Mouse (Mus musculus): ENCODE measurements at regions not wholly inside any gene's neighbourhood (a gene's known extent, or its start where the extent isn't known, plus 50 kb on each side); places are given as distances from the start of the nearest gene placed in this dataset.
"Not testable (repeated sequence)": the region's sequence is repeated elsewhere in the genome, so short reads cannot be mapped to it uniquely, and the experiment has no call there.

GRCm38 (mm10) chr6:31134736-31135077 is 175.8 kb upstream of the Klf14 start:
- no peak for DNase-seq

DNA sequence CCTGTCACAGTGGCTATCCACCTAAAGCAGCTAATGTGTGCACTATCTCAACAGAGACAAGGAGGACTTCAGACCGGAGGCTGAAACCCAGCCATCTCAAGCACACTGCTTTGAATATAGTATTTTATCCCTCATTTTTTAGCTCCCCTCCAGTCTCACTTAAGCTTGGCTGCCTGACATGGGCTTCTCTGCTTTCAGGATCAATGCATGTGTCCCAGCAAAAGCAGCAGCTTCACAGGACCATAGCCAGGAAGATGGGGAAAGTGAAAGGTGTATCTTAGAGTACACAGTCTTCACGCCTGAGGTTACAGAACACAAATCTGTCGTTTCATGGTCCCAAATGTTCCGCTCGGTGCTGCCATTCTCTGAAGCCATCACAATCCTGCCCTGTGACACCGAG is 176.7 kb upstream of the Klf14 start:
- DNase-seq: no peak

GRCm38 (mm10) chr6:31136895-31137294 is 178.0 kb upstream of the Klf14 start:
- peak in 1 of 2 experiments; percentile 59 for DNase-seq

DNA sequence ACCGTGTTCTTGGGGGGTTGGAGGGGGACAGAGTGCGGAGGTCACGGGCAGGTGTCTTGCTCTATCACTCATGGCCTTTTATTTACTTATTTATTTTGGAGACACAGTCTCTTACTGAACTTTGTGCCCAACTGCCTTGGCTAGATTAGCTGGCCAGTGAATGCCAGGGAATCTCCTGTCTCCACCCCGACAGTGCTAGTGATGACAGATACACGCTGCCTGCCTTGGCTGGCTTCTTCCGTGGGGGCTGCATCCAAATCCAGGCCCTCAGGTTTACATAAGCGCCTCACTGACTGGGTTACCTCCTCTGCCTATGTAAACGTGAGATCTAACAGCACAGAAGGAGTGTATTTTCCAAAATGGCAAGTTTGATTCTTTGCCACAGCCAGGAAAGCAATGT is 178.5 kb upstream of the Klf14 start:
- DNase-seq: no peak

DNA sequence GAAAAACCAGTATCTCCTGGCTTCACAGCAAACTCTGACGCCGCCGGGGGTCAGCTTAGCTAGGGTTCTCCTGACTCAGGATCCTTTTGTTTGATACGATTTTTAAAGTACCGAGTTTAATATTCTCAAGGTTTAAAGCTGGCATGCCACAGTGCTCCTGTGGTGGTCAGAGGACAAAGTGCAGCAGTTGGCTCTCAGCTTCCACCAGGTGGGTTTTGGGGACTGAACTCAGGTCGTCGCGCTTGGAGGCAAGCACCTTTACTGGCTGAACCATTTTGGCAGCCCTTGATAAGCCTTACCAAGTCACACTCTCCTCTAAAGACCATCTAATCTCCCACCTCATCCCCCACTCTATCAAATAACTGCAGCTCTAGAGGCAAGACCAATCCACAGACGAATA is 181.1 kb upstream of the Klf14 start:
- DNase-seq: no peak

DNA sequence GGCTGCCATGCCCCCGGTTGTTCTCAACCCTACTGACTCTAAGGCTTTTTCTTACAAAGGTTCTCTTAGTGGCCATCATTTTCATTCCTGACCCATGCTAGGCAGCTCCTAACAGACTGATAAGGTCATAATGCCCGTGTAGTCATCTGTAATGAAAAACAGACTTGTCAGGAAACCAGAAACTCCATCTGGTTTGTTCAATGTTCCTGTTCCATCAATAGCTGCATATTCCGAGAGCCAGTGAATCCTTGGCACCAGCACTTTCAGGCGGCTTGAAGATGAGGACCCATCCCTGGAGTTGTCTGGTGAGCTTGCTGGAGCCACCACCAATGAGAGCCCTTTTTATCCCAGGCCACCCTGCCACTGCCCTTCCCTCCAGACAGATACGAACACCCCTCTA is 181.7 kb upstream of the Klf14 start:
- no peak for DNase-seq

GRCm38 (mm10) chr6:31141486-31141885 is 182.6 kb upstream of the Klf14 start:
- DNase-seq: no peak

DNA sequence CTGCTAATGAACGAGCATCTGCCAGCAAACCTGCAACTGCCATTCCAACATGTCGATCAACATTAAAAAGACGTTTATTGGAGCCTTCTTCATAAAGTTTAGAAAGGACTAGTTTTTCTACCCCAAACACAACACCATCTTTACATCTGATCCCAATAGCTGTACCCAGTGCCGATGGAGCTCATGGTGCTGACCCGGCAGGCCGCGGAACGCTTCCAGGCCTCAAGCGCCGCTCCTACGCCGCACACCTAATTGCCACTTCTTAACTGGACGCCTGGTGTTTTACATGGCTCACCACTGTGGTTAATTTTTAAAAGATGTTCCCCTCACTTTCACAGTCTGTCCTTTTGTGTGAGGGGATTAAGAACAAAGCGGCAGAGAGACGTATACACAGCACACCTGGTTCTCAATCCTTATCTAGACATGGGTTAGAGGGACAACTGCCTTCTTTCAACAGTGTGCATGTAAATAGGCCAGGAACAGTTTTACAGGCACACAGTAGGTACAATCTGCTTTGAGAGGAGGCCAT is 183.7 kb upstream of the Klf14 start:
- DNase-seq: not testable (repeated sequence)

- DNase-seq: peak in 1 of 2 experiments; percentile 60
These were observed 186.8 kb upstream of the Klf14 start for GRCm38 (mm10) chr6:31145687-31146086.

GRCm38 (mm10) chr6:31146779-31147178 is 187.9 kb upstream of the Klf14 start:
- DNase-seq: peak in 1 of 2 experiments; percentile 44

DNA sequence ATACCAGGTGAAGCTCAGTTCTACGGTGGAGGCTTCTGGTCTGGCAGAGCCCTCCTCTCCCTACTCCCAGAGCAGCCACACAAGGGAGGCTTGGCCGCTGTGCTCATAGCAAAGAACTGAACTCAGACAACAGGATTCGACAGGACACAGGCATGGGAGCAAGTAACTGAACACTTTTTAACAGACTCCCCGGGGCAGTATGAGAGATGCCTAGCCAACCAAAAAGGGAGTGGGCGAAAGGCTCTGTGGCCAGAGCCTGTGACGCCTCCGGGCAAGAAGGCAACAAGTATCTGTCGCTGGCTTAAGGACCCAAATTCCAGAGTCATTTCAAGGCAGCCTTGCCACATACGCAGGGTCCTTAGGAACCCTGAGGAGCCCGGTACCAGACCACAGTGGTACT is 188.8 kb upstream of the Klf14 start:
- no peak for DNase-seq

- DNase-seq: no peak
These were observed 189.5 kb upstream of the Klf14 start for GRCm38 (mm10) chr6:31148311-31148856.

DNA sequence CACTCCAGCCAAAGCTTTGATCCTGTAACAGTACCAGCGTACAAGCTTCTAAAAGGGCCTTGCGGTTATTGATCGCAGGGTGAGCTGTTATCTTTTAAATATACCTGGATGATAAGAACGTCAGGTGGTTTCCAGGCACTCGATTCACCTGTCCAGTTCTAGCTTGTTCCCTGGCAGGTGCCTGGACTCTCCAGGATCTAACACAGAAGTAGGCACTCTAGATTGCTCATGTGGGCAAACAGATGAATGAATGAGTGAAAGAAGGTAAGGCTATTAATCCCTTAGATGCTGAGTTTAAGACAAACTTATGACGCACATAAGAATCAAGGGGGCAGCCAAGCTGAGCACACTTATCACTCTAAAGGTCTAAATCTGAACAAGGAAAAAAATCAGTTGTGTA is 190.3 kb upstream of the Klf14 start:
- no peak for DNase-seq

DNA sequence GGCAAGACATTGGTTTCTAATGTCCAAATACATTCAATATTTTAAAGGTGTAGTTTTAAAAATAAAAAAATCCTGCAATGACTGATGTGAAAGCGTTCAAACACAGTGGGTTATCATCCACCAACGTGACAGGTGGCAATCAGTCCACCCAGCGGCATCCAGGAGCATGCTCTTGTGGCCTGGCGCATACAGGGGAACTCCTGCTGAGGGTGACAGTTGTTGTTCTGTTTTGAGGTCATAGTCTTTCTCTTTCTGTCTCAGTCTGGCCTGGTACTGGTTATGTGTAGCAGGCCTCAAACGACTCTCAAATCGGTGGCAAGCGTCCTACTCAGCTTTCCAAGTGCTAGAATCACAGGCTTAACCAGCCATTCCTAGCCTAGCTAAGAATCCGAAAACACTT is 191.5 kb upstream of the Klf14 start:
- no peak for DNase-seq

GRCm38 (mm10) chr6:31155857-31156256 is 197.0 kb upstream of the Klf14 start:
- peak; percentile 41 to 67 for DNase-seq

DNA sequence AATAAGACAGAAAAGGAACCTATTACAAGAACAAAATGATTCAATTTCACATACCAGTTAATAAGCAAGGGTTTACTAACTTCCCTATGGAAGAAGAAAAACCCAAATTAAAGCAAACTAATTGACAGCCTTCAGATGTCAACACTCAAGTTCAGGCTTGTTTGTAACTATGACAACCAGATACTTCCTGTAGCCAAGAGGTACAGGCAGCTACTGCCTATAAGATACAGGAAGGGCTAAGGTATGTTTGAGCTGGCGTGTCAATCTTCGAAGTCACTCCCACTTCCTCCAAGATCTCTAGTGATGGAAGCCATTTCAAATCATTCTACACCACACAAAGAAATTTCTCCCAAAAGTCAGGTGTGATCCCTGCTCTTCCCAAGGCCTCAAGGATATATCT is 198.1 kb upstream of the Klf14 start:
- DNase-seq: no peak

DNA sequence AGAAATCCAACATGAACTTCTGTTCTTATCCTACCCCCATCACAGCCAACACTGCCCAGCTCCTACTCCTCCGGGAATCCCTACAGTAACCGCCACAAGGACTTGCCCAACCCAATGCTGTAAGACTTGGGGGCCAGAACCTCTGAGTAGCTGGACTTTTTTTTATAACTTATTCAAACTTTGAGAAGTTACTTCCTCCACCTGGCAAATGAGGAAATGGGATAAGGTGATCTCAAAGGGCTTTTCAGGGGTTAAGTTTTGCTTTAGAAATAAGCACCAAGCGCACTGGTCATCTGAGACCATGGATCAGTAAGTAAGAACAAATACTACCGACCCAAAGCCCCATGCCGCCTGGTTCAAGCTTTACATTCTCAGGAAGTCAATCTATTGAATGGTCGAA is 198.6 kb upstream of the Klf14 start:
- no peak for DNase-seq

- peak; percentile 41 to 82 for DNase-seq
These were observed 199.8 kb upstream of the Klf14 start for GRCm38 (mm10) chr6:31158648-31159047.

- DNase-seq: peak; percentile 38 to 46
These were observed 200.4 kb upstream of the Klf14 start for GRCm38 (mm10) chr6:31159240-31159639.

DNA sequence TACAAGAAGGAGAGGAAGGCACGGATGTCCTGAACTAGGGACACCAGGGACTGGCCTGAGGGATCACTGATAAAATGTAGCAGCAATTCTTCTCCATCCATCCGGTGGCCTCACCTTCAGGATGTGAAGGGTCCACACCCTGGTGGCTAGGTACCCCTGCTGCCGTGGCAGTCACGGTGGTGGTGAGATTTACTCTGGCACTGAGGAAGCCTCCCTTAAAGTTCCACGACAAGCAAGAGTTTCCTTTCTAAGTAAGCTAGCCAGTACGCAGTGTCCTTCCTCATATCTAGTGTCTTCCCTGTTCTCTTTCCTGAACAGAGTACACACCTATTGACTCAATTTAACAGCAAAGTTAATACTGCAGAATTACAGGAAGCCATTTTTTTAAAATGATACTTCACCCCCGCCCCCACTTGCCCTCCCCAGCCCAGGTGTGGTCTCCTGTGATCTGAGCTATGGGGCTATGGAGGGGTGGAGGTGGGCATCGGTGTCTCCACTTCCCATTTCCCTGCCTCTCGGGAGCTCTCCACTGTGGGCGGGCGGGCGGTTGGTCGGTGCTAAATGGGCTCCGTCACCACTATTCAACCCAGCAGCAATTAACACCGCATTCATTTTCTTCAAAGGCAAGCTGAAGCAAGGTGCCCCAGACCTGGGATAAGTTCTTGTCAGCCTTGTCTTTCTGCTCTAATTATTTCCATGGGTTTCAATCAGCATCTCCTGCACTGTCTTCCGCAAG is 201.2 kb upstream of the Klf14 start:
- no peak for DNase-seq

- no peak for DNase-seq
These were observed 202.8 kb upstream of the Klf14 start for GRCm38 (mm10) chr6:31161445-31162340.

DNA sequence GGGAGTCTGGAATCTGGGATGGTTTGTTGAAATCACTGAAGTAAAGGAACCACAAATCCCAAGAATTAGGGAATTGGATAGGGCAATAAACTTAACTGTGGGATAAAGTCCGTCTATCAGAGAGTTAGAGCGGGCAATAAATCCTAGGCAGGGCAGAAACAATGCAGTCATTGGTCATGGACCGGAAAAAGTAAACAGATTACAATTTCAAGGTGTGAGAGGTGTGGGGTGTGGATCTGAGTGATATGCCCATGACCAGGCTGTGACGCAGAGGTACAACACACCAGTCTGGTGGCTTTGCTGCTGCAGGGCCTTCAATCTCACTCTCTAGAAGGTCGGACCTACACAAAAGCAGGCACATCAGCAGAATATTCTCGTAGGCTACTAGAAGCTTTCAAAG is 206.1 kb upstream of the Klf14 start:
- DNase-seq: no peak

DNA sequence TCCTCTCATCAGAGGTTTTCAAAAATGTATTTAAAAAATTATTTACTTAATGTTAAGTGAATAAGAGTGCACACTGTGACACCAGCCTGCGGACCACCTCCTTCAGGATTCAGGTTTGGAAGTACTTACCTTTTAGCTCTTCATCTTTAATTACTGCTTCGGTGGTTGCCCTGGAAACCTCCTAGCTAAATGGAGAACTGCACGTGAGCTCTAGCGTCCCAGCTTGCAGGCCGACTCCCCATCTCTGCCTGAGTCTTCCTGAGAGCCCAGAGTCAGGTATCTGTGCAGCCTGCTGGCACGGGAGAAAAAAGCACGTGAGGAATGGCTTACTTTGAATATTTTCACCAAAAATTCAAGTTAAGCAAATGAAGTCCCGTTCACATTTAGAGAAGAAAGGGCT is 207.5 kb upstream of the Klf14 start:
- no peak for DNase-seq

- DNase-seq: no peak
These were observed 208.9 kb upstream of the Klf14 start for GRCm38 (mm10) chr6:31167732-31168131.
